Mouse (Mus musculus) gastrocnemius, postnatal 14 days (tissue): Measurements from ENCODE around the gene Scn1b. TPM values are rescaled to one million over a fixed set of nuclear protein-coding genes. Genes with fewer than 3 reads are reported as not detected.

ENCODE experiments used
- DNase-seq: peaks from one replicate; pipeline ENCODE4 v3.0.0; 2021; ENCODE audit warnings: mixed read lengths
- intact Hi-C: fragments of 180-260 bp; cut with DNase I; formaldehyde crosslinking; loops from one replicate; pipeline ENCODE4 v1.15.1; 2025; ENCODE audit warnings: low total_unique reads
- total RNA-seq, 2 experiments: library from RNA; stranded (reverse); gene quantifications; 2 replicates each; pipeline ENCODE4 v1.2.3; 2021

Scn1b gene
- total RNA-seq, 2 experiments from 2014 or later: 443 to 446 TPM

GRCm38 (mm10) chr7:31074061-31074712 is 52.6 kb downstream of the Scn1b start:
- intact Hi-C loops: no loop called here

GRCm38 (mm10) chr7:31073546-31073945 is 53.3 kb downstream of the Scn1b start:
- intact Hi-C loops: no loop called here

More at GRCm38 (mm10) chr7:31074061-31074712, 52.6 kb downstream of the Scn1b start:
- no peak for DNase-seq

GRCm38 (mm10) chr7:31072326-31072725 is 54.5 kb downstream of the Scn1b start:
- intact Hi-C loops: no loop called here
- DNase-seq: no peak

More at GRCm38 (mm10) chr7:31073546-31073945, 53.3 kb downstream of the Scn1b start:
- DNase-seq: no peak

GRCm38 (mm10) chr7:31070324-31070723 is 56.5 kb downstream of the Scn1b start:
- intact Hi-C loops: no loop called here

GRCm38 (mm10) chr7:31069491-31069890 is 57.3 kb downstream of the Scn1b start:
- intact Hi-C loops: no loop called here
- DNase-seq: no peak

More at GRCm38 (mm10) chr7:31070324-31070723, 56.5 kb downstream of the Scn1b start:
- DNase-seq: no peak

GRCm38 (mm10) chr7:31067836-31068235 is 59.0 kb downstream of the Scn1b start:
- DNase-seq: peak; percentile 66
- intact Hi-C loops: no loop called here

Other genes with a start within 250 kb of the Scn1b start
- gene Cd22, start 246.7 kb downstream of the Scn1b start, total RNA-seq: under 1 TPM in 1 of 2 experiments, not detected in 1; 0.29 TPM
- 1 to 10 TPM; 3.5 to 9.6 TPM for gene Mag, start 212.1 kb downstream of the Scn1b start, total RNA-seq
- gene Hamp2, start 202.3 kb downstream of the Scn1b start, total RNA-seq: not detected
- not detected for gene Hamp, start 183.0 kb downstream of the Scn1b start, total RNA-seq
- 10 to 100 TPM; 68.9 to 70.5 TPM for gene Usf2, start 170.2 kb downstream of the Scn1b start, total RNA-seq
- under 1 TPM; 0.35 to 0.47 TPM for gene Lsr, start 153.5 kb downstream of the Scn1b start, total RNA-seq
- gene Fam187b, start 153.2 kb downstream of the Scn1b start, total RNA-seq: under 1 TPM in 1 of 2 experiments, not detected in 1; 0.23 TPM
- 10 to 100 TPM; 12.6 to 14.3 TPM for gene Fxyd5, start 84.5 kb downstream of the Scn1b start, total RNA-seq
- 1 to 10 TPM; 2.0 to 2.1 TPM for gene Fxyd7, start 75.5 kb downstream of the Scn1b start, total RNA-seq
- 1,000 to 10,000 TPM; 1,292 to 1,295 TPM for gene Fxyd1, start 69.8 kb downstream of the Scn1b start, total RNA-seq
- gene Lgi4, start 67.7 kb downstream of the Scn1b start, total RNA-seq: 1 to 10 TPM; 6.2 to 8.7 TPM
- gene Fxyd3, start 50.3 kb downstream of the Scn1b start, total RNA-seq: 1 to 10 TPM; 1.9 to 3.3 TPM
- gene Hpn, start 11.7 kb downstream of the Scn1b start, total RNA-seq: 1 to 10 TPM; 7.6 to 9.6 TPM
- gene Gramd1a, start 28.9 kb upstream of the Scn1b start, total RNA-seq: 10 to 100 TPM; 23.9 to 36.8 TPM
- not detected for gene Scgb2b2, start 163.5 kb upstream of the Scn1b start, total RNA-seq
- not detected for gene Scgb1b2, start 164.8 kb upstream of the Scn1b start, total RNA-seq
- gene Scgb2b3, start 235.1 kb upstream of the Scn1b start, total RNA-seq: not detected
- not detected for gene Scgb1b3, start 248.6 kb upstream of the Scn1b start, total RNA-seq